In the genomic region with DNA sequence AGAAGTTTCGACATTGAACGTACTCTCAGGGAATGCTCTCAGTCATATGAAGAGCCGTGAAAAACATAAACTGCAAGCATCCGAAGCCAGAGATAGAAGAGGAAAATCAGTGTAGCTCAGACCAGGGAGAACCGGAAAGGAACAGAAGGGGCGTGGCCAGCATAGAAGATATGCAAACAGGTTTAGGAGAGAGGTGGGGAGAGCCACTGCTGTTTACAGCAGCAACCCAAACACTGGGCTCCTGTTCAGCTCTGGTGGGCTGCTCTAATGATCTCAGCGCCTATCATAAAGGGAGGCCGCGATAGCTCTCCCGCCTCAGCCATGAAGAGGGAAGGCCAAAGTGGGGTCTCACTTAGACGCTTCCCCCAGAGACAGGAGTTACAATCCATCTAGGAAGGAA, we compare ENCODE assay signal across 25 mouse cellular contexts. TPM values are rescaled to one million over a fixed set of nuclear protein-coding genes. Genes with fewer than 3 reads are reported as not detected.
DNase-seq lines count a peak whose midpoint lies in the region; ATAC-seq and TF ChIP-seq lines count a peak whose summit lies in the region.
"Had no signal": no experiment of that assay in that cellular context is flagged by ENCODE, and none has a peak within 500 bp of the region (broad histone marks: within the 10 kb centered on the region; RNA-seq: fewer than 3 reads in every experiment).

No protein-coding gene starts in this region.

- ATAC-seq in heart, embryonic 12.5 days (ENCODE audit: insufficient number of reproducible peaks, low FRiP score): no peak
- ATAC-seq: forebrain, embryonic 14.5 days; forebrain, postnatal 0 days; intestine, postnatal 0 days had no signal

- H3K9me3 ChIP-seq in E14TG2a.4 (ENCODE audit: low read length): no peaks in the 10 kb centered on the region
- H3K9me3 ChIP-seq in heart, embryonic 12.5 days (replicated peaks): no peaks in the 10 kb centered on the region
- H3K9me3 ChIP-seq: embryonic facial prominence, embryonic 12.5 days; embryonic facial prominence, embryonic 15.5 days; heart, embryonic 13.5 days; hindbrain, embryonic 12.5 days; hindbrain, embryonic 15.5 days had no signal

- 0 out of 2 replicates have a peak overlapping the region, but pooled peaks have one; percentile 18 for H3K4me3 ChIP-seq in E14TG2a.4 (replicated peaks; ENCODE audit: low read length)
- H3K4me3 ChIP-seq in heart, embryonic 12.5 days: no peak overlapping the region
- H3K4me3 ChIP-seq: embryonic facial prominence, embryonic 12.5 days; embryonic facial prominence, embryonic 15.5 days; gastrocnemius, adult 2 months; heart, embryonic 13.5 days; hindbrain, embryonic 12.5 days; hindbrain, embryonic 15.5 days had no signal

- WGBS in heart, embryonic 12.5 days: 61% methylated on average over 11 of the region's 11 CpGs

- H3K9ac ChIP-seq in heart, embryonic 12.5 days: no peak overlapping the region
- H3K9ac ChIP-seq: embryonic facial prominence, embryonic 12.5 days; embryonic facial prominence, embryonic 15.5 days; forebrain, postnatal 0 days; heart, embryonic 13.5 days; hindbrain, embryonic 12.5 days; hindbrain, embryonic 15.5 days had no signal

- H3K4me2 ChIP-seq in heart, embryonic 12.5 days: no peak overlapping the region
- H3K4me2 ChIP-seq: embryonic facial prominence, embryonic 12.5 days; embryonic facial prominence, embryonic 15.5 days; heart, embryonic 13.5 days; hindbrain, embryonic 12.5 days; hindbrain, embryonic 15.5 days had no signal

- H3K4me1 ChIP-seq in E14TG2a.4 (replicated peaks; ENCODE audit: low read depth, low read length): peaks cover 62% of the 10 kb centered on the region
- peaks cover 13% of the 10 kb centered on the region for H3K4me1 ChIP-seq in heart, embryonic 12.5 days (replicated peaks)

- H3K27me3 ChIP-seq in E14TG2a.4 (ENCODE audit: insufficient read depth, low read length): peaks cover 7% of the 10 kb centered on the region; the same call in 1 of the 2 replicates
- peaks cover 9% of the 10 kb centered on the region for H3K27me3 ChIP-seq in heart, embryonic 12.5 days (replicated peaks)

- peaks cover 4% of the 10 kb centered on the region; the same call in 1 of the 2 replicates for H3K36me3 ChIP-seq in E14TG2a.4 (ENCODE audit: insufficient read depth, low read length)
- no peaks in the 10 kb centered on the region for H3K36me3 ChIP-seq in heart, embryonic 12.5 days
- H3K36me3 ChIP-seq: embryonic facial prominence, embryonic 12.5 days; embryonic facial prominence, embryonic 15.5 days; heart, embryonic 13.5 days; hindbrain, embryonic 12.5 days; hindbrain, embryonic 15.5 days had no signal

- DNase-seq in ES-CJ7 (ENCODE audit: low read depth, low spot score) (peak; percentile 81), ZHBTc4 (ENCODE audit: low read depth, low spot score) (peak; percentile 77)
- DNase-seq in embryo, embryonic 9.5 days (ENCODE audit: extremely low spot score): no peak
- DNase-seq in right cerebral cortex, postnatal 10 days (ENCODE audit: low spot score in 2 of 2): no peak
- DNase-seq: adrenal gland, postnatal 10 days; adrenal gland, postnatal 36 days; B cell, adult 2 months; cerebellum, adult 11-12 months; cerebellum, adult 9-10 months; cerebellum, postnatal 14 days; forebrain, postnatal 0 days; gastrocnemius, adult 2 months; gastrocnemius, postnatal 14 days; heart, adult 18-20 months; heart, postnatal 14 days; kidney, adult 2 months had no signal

- TF ChIP-seq CTCF in E14TG2a.4 (conservative IDR thresholded peaks at IDR 0.05; ENCODE audit: low read length): no peak

- H3K27ac ChIP-seq in heart, embryonic 12.5 days (ENCODE audit: poor library complexity, severe bottlenecking): no peak overlapping the region
- H3K27ac ChIP-seq: embryonic facial prominence, embryonic 12.5 days; embryonic facial prominence, embryonic 15.5 days; heart, embryonic 13.5 days; hindbrain, embryonic 12.5 days; hindbrain, embryonic 15.5 days had no signal

RNA-seq across cellular contexts. Expression of a gene that starts 3.6 kb away (rescaled TPM):
- polyA plus RNA-seq in heart, embryonic 12.5 days (2016; fragmentation: Nextera tagmentation; extraction: Ambion mirVana): 0.60 and 0.72 TPM in 2 replicates

Comparison
In these comparisons a context has a peak if more than half of its experiments do, and no peak if none do; other contexts are left out.
1. DNase-seq: peak in ES-CJ7 (single experiment) and ZHBTc4 (single experiment); none in embryo, embryonic 9.5 days (single experiment) and right cerebral cortex, postnatal 10 days (0 of 2).